Mouse (Mus musculus): ENCODE results near the gene A830018L16Rik. TPM values are rescaled to one million over a fixed set of nuclear protein-coding genes. Genes with fewer than 3 reads are reported as not detected.

A830018L16Rik gene
- polyA plus RNA-seq, 1 experiment, result 0.14 TPM

GRCm38 (mm10) chr1:11650137-11650536 is 236.2 kb downstream of the A830018L16Rik start:
- TF ChIP-seq POLR2A (IDR thresholded peaks at IDR 0.05; ENCODE audit: low read depth, low read length) (no peak), CTCF (IDR thresholded peaks at IDR 0.05; ENCODE audit: extremely low read depth, insufficient read depth, insufficient read length, insufficient replicate concordance) (no peak)
- DNase-seq (ENCODE audit: low read depth in 1 of 2, low spot score in 2 of 2), result no peak
- Histone ChIP-seq H3K4me1 (ENCODE audit: control insufficient read depth, insufficient read depth, insufficient read length) (no peaks in the 10 kb centered on the region), H3K27me3 (ENCODE audit: control insufficient read depth, insufficient read depth, low read length) (no peaks in the 10 kb centered on the region), H3K36me3 (ENCODE audit: control insufficient read depth, insufficient read depth, low read length) (no peaks in the 10 kb centered on the region), H3K27ac (ENCODE audit: insufficient read depth, low read length) (no peak overlapping the region), H3K4me3 (ENCODE audit: extremely low read depth, insufficient read depth, insufficient read length) (no peak overlapping the region)

DNA sequence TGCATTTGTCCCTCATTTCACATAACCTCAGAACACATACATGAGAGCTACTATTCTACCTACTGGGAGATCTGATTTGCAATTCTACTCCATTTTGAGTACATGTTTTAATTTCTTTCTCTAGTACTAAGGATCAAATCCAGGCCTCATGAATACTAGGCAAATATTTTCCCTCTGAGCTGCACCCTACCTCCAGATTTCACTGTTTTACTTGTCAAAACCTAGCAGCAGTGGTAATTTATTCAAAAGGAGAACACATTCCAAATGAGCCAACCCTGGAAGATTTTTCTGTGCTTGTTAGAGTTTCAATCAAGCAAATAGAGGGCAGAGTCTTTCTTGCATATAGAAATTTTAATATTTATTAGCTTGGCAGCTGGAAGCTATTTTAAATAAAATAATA is 238.9 kb downstream of the A830018L16Rik start:
- Histone ChIP-seq H3K36me3 (ENCODE audit: control insufficient read depth, insufficient read depth, low read length) (no peaks in the 10 kb centered on the region), H3K4me1 (ENCODE audit: control insufficient read depth, insufficient read depth, insufficient read length) (no peaks in the 10 kb centered on the region), H3K27ac (ENCODE audit: insufficient read depth, low read length) (no peak overlapping the region), H3K27me3 (ENCODE audit: control insufficient read depth, insufficient read depth, low read length) (no peaks in the 10 kb centered on the region), H3K4me3 (ENCODE audit: extremely low read depth, insufficient read depth, insufficient read length) (no peak overlapping the region)
- TF ChIP-seq POLR2A (IDR thresholded peaks at IDR 0.05; ENCODE audit: low read depth, low read length), result no peak
- no peak for TF ChIP-seq CTCF (IDR thresholded peaks at IDR 0.05; ENCODE audit: extremely low read depth, insufficient read depth, insufficient read length, insufficient replicate concordance)
- no peak for DNase-seq (ENCODE audit: low read depth in 1 of 2, low spot score in 2 of 2)

DNA sequence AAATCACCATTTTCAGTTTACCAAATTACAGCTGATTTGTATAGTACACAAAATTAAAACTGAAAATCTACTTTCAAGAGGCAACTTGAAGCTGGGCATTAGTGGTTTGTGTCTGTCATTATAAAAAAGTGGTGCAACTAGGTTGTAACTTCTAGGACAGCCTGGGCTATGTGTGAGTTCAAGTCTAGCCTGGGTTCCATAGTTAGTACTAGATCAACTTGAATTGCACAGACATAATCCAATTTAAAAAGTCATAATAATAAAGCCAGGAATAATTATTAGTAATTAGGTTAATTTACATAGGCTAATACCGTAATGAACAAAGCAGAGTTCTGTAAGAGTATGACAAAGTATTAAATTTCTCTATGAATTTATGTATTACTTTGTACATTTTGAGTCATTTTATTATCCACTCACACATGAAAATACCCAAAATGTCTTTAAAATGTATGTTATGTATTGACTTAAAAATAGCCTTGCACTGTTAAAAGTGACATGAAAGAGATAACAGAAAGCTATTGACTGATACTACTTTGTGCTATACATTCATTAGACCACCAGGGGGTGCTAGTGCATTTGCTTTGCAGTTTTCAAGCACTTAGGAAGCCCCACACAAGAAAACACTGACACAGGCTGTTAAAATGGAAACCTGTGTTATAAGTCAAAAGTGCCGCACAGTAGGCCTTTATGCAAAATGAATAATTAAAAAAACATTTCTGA is 243.6 kb downstream of the A830018L16Rik start:
- no peaks in the 10 kb centered on the region for H3K4me1 ChIP-seq (ENCODE audit: control insufficient read depth, insufficient read depth, insufficient read length)
- no peak for DNase-seq (ENCODE audit: low read depth in 1 of 2, low spot score in 2 of 2)
- H3K27me3 ChIP-seq (ENCODE audit: control insufficient read depth, insufficient read depth, low read length), result no peaks in the 10 kb centered on the region
- TF ChIP-seq POLR2A (IDR thresholded peaks at IDR 0.05; ENCODE audit: low read depth, low read length) (no peak), CTCF (IDR thresholded peaks at IDR 0.05; ENCODE audit: extremely low read depth, insufficient read depth, insufficient read length, insufficient replicate concordance) (no peak)
- H3K27ac ChIP-seq (ENCODE audit: insufficient read depth, low read length), result no peak overlapping the region
- H3K36me3 ChIP-seq (ENCODE audit: control insufficient read depth, insufficient read depth, low read length), result no peaks in the 10 kb centered on the region
- WGBS, result 66% methylated on average over 2 of the region's 2 CpGs
- H3K4me3 ChIP-seq (ENCODE audit: extremely low read depth, insufficient read depth, insufficient read length), result no peak overlapping the region

GRCm38 (mm10) chr1:11658061-11658625 is 244.2 kb downstream of the A830018L16Rik start:
- H3K4me3 ChIP-seq (ENCODE audit: extremely low read depth, insufficient read depth, insufficient read length), result no peak overlapping the region
- no peak for DNase-seq (ENCODE audit: low read depth in 1 of 2, low spot score in 2 of 2)
- TF ChIP-seq POLR2A (IDR thresholded peaks at IDR 0.05; ENCODE audit: low read depth, low read length), result no peak
- TF ChIP-seq CTCF (IDR thresholded peaks at IDR 0.05; ENCODE audit: extremely low read depth, insufficient read depth, insufficient read length, insufficient replicate concordance), result no peak
- 34% methylated on average over 3 of the region's 3 CpGs for WGBS
- no peaks in the 10 kb centered on the region for H3K36me3 ChIP-seq (ENCODE audit: control insufficient read depth, insufficient read depth, low read length)
- H3K4me1 ChIP-seq (ENCODE audit: control insufficient read depth, insufficient read depth, insufficient read length), result no peaks in the 10 kb centered on the region
- H3K27me3 ChIP-seq (ENCODE audit: control insufficient read depth, insufficient read depth, low read length), result no peaks in the 10 kb centered on the region
- no peak overlapping the region for H3K27ac ChIP-seq (ENCODE audit: insufficient read depth, low read length)

GRCm38 (mm10) chr1:11744749-11745314 is 330.9 kb downstream of the A830018L16Rik start:
- H3K4me1 ChIP-seq (ENCODE audit: control insufficient read depth, insufficient read depth, insufficient read length), result no peaks in the 10 kb centered on the region
- no peaks in the 10 kb centered on the region for H3K27me3 ChIP-seq (ENCODE audit: control insufficient read depth, insufficient read depth, low read length)
- no peak for TF ChIP-seq CTCF (IDR thresholded peaks at IDR 0.05; ENCODE audit: extremely low read depth, insufficient read depth, insufficient read length, insufficient replicate concordance)
- no peak for TF ChIP-seq POLR2A (IDR thresholded peaks at IDR 0.05; ENCODE audit: low read depth, low read length)
- H3K27ac ChIP-seq (ENCODE audit: insufficient read depth, low read length), result no peak overlapping the region
- no peak for DNase-seq (ENCODE audit: low read depth in 1 of 2, low spot score in 2 of 2)
- H3K36me3 ChIP-seq (ENCODE audit: control insufficient read depth, insufficient read depth, low read length), result no peaks in the 10 kb centered on the region
- H3K4me3 ChIP-seq (ENCODE audit: extremely low read depth, insufficient read depth, insufficient read length), result no peak overlapping the region

- H3K27me3 ChIP-seq (ENCODE audit: control insufficient read depth, insufficient read depth, low read length), result no peaks in the 10 kb centered on the region
- no peaks in the 10 kb centered on the region for H3K4me1 ChIP-seq (ENCODE audit: control insufficient read depth, insufficient read depth, insufficient read length)
- H3K36me3 ChIP-seq (ENCODE audit: control insufficient read depth, insufficient read depth, low read length), result no peaks in the 10 kb centered on the region
- WGBS, result 67% methylated on average over 2 of the region's 2 CpGs
- TF ChIP-seq CTCF (IDR thresholded peaks at IDR 0.05; ENCODE audit: extremely low read depth, insufficient read depth, insufficient read length, insufficient replicate concordance), result no peak
- TF ChIP-seq POLR2A (IDR thresholded peaks at IDR 0.05; ENCODE audit: low read depth, low read length), result no peak
- no peak overlapping the region for H3K4me3 ChIP-seq (ENCODE audit: extremely low read depth, insufficient read depth, insufficient read length)
- DNase-seq (ENCODE audit: low read depth in 1 of 2, low spot score in 2 of 2), result no peak
- H3K27ac ChIP-seq (ENCODE audit: insufficient read depth, low read length), result no peak overlapping the region
These were observed 334.5 kb downstream of the A830018L16Rik start for GRCm38 (mm10) chr1:11748424-11748823.

- Histone ChIP-seq H3K27me3 (ENCODE audit: control insufficient read depth, insufficient read depth, low read length) (no peaks in the 10 kb centered on the region), H3K4me1 (ENCODE audit: control insufficient read depth, insufficient read depth, insufficient read length) (no peaks in the 10 kb centered on the region), H3K27ac (ENCODE audit: insufficient read depth, low read length) (no peak overlapping the region), H3K4me3 (ENCODE audit: extremely low read depth, insufficient read depth, insufficient read length) (no peak overlapping the region), H3K36me3 (ENCODE audit: control insufficient read depth, insufficient read depth, low read length) (no peaks in the 10 kb centered on the region)
- TF ChIP-seq POLR2A (IDR thresholded peaks at IDR 0.05; ENCODE audit: low read depth, low read length), result no peak
- TF ChIP-seq CTCF (IDR thresholded peaks at IDR 0.05; ENCODE audit: extremely low read depth, insufficient read depth, insufficient read length, insufficient replicate concordance), result no peak
- no peak for DNase-seq (ENCODE audit: low read depth in 1 of 2, low spot score in 2 of 2)
These were observed 336.2 kb downstream of the A830018L16Rik start for GRCm38 (mm10) chr1:11750065-11750464.

Measured in spleen, adult 2 months (tissue).